Mouse (Mus musculus): Measurements from ENCODE around the gene Mplkip. TPM values are rescaled to one million over a fixed set of nuclear protein-coding genes. Genes with fewer than 3 reads are reported as not detected.
A peak's percentile ranks its signal among the peaks of the same experiment; 100 is the strongest.

Mplkip gene
- total RNA-seq (2021): 1 to 10 TPM; 6.2 to 7.3 TPM
- long read RNA-seq, experiment 1, full-length matches to known transcripts: 22 of 22 reads
- long read RNA-seq, experiment 1, partial matches to known transcripts: 0 of 22 reads
- long read RNA-seq, experiment 1, other reads (novel, unspliced or antisense): 0 of 22 reads
- long read RNA-seq, experiment 2, full-length matches to known transcripts: 13 of 13 reads
- long read RNA-seq, experiment 2, partial matches to known transcripts: 0 of 13 reads
- long read RNA-seq, experiment 2, other reads (novel, unspliced or antisense): 0 of 13 reads

DNA sequence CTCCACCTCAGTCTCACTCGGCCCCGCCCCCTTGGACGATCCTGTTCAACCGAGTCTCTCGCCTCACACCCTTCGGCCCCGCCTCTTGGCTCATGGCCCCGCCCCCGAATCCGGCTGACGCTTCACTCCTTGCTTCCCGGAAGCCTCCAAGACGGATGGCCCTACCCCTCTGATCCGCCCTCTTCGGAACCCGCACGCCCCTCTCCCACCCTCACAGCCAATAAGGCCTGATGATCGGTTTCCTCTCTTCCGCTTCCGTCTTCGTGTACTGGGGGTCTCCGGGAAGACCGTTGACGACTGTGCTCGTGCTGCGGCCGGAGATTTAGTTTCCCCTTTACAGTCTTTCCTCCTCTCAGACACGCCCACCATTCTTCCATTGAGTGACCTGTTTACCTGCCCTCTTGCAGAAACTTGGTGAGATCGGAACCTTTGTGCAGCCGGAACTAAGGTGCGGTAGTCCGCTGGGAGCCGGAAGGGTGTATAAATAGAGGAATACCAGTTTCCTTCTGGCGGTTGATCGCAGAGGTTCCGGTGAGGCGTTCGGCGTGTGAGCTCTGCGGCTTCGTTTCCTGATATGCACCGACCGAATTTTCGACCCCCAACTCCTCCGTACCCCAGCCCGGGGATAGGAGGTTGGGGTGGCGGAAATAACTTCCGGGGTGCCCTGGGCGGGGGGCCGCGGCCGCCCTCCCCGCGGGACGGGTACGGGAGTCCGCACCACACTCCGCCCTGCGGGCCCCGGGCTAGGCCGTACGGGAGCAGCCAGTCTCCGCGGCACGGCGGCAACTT lies at the start of gene Mplkip, which contains the start of gene Sugct:
Gene Mplkip (plus strand): TSS at position 282 of the 789 bp plus-strand sequence.
Gene Sugct (minus strand): TSS at position 643 of the 789 bp plus-strand sequence.
- DNase-seq: peak; percentile 100

DNA sequence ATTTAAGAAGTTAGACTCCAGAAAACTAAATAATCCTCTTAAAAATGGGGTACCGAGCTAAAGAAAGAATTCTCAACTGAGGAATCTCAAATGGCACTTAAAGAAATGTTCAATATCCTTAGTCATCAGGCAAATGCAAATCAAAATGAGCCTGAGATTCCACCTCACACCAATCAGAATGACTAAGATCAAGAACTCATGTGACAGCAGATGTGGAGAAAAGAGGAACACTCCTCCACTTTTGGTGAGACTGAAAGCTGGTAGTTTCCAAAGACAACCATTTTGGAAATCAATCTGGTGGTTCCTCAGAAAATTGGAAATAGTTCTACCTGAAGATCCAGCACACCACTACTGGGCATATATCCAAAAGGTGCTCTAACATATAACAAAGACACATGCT lies 27.6 kb upstream of the Mplkip start:
- no peak for DNase-seq

DNA sequence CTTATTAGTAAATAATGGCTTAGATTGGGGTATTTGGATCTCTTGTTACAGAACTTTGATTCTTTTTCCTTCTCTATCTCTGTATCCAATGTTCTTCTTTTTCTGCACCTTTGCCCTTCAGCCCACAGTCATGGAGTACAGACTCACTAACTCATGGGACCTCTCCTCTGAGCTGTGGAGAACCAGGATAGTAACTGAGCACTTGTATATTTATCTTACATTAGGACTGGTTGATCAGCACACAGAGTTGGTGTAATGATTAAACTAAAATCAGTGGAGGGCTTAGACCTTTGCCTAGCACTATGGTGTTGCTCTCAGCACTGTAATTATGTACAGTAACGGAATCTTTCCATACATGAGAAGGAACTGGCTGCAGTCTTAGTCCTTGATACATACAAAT lies 23.9 kb upstream of the Mplkip start:
- no peak for DNase-seq

DNA sequence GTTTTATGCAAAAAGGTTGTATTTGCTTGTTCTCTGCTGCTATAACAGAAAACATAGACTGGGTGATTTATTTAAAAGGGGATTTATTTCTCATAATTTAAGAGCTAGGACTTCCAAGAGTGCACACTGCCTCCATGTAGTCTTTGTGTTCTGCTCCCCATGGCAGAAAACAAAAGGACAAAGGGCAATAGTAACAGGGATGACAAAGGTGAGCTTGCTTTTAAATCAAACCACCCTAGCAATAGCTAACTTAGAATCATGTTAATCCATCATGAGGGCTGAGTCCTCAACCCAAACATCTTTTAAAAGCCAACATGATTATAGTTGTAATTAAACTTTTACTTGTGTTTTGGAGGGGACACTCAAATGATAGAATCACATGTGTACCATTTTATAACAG lies 5.5 kb upstream of the Mplkip start:
- DNase-seq: no peak

DNA sequence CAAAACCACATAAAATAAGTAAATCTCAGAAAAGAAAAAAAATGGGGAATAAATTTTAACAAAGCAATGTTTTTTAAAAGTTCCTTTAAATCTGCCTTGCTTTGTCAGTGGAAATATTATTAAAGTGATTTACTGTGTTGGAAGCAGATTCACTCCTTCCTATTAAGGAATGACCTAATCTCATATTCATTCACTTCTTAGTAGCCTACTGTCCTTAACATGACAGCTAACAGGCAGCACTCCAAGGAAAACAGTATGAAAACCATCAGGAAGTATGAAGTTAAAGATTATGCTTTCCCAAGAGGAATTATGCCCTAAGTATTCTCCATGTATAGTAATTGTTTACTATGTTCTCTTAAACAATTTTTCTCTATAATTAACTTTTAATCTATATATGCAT lies 4.3 kb upstream of the Mplkip start:
- no peak for DNase-seq

DNA sequence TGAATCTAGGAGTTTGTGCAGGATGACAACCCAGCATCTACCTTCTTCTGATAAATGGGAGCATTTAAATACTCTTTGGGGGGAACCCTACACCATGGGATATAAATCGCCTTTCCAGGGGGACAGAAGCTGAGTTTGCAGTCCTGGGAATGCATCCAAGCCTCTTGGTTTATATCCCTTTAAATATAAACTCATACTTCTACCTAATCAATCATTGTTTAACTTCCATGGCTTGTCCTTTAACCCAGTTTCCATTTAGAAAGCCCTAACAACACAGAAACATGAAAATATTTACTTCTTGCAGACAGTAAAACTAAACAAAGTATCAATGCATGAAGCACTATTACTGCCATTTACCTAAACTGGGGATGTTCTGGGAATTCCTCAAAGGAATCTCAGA lies 3.6 kb upstream of the Mplkip start:
- DNase-seq: no peak

DNA sequence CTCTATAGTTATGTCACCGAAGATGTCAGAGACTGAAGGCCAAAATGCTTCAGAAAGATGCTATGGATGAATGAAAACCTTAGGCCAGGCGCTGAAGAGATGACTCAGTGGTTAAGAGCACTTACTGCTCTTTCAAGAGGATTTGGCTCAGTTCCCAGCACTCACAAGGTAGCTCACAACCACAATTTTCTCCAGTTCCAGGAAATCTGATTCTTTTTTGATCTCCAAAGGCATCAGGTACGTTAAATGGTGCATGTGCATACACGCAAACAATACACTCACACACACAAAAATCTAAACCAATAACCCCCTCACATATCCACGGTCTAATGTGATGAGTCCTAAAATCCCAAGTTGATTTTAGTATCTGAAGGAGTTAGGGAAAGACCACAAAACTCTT lies 1.2 kb upstream of the Mplkip start:
- DNase-seq: no peak

DNA sequence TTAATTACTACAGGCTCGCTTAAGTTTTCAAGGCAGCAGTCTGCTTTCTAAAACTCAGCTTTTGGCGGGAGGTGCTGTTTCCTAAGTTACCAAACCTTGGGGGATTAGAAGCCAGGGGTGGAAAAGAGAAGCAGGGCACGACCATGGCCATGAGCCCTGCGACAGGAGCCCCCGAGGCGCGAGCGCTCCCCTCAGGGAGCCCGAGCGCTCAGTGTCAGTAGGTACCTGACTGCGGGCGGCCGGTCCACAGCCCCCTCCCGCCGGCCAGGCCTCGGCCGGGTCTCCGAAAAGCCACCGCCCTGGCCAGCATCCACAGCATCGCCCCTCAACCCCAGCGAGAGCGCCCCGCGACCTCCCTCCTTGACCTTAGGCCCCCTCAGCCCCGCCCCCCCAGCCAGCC lies 578 bp upstream of the Mplkip start:
- no peak for DNase-seq

DNA sequence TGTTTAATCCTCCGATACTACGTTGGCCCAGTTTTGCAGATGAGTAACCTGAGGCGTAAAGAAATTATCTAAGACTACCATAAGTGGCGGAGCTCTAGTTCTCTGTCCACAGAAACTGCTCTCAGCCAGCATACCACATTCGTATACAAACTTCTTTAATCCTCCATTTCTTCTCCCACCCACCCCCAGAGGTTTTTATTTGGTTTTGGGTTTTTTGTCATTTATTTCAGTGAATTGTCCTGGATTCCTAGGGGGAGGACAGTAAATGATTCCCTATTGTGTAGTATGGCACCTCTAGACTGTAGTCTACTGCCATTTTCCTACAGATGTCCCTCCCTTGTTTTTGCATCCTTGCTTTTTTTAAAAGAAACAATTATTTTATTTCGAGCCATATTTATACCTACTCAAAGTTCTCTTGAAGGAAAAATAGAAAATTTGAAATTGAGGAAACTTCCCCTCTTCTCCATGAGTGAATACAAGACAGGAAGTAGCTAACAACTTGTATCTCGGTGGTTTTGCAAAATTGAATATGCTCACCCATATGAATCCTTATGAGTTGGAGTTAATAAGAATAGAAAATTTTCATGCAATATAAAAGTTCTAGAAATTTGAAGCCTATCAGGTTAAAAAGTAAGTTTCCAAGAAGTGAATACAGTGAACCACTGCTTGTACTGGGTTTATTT lies 1.0 kb downstream of the Mplkip start:
- no peak for DNase-seq

DNA sequence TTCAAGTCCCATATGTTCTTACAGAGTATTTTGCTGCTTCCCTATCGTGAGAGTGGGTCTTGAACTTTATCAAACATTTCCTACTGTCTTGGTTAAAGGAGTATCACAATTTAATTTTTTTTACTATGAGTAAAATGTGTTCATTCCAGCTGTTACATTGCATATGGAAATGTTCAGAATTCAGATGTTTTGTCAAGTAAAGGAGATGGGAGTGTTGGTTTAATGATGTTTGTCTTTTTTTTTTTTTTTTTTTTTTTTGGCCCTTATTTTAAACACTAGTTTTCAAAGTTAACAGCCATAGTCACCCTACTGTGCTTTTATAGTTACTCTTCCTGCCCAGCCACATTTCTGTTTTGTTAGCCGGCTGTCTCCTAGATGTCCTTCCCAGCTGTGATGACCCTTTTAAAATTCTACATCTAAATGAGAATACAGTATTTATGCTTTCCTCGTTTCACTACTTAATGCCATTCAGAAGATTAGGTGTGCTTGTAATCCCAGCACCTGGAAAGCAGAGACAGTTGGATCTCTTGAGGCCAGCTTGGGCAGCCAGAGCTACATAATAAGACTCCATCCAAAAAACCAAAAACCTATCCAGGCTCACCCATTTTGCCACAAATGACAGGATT lies 5.2 kb downstream of the Mplkip start:
- DNase-seq: no peak

DNA sequence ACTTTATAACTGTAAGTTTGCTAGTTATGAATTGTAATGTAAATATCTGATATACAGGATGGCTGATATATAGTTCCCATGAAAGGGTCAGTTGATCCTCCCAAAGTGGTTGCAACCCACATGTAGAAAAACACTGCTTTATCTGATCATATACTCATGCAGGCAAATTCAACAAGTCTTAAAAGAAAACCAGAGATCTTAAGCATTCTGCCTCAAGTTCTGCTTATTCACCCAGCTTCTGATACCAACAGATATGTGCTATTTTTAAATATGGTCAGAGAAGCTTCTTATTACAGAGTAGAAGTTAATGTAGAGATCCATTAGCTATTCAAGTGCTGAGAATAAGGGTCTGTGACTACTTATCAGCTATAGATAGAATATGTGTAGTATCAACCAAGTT lies 6.3 kb downstream of the Mplkip start:
- no peak for DNase-seq

DNA sequence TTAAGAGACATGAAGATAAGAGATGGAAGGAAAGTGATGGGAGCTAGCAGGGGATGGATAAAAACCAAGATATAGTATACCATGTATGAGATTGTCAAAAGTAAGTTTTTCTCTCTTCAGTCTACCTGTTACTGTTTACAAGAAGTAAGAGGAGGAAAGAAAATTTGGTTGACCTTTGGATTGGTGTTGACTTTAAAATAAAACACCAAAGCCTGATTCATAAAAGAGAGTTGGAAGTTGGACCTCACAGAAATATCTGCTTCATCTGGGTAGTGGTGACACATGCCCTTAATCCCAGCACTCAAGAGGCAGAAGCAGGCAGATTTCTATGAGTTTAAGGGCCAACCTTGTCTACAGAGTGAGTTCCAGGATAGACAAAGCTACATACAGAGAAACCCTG lies 7.3 kb downstream of the Mplkip start:
- no peak for DNase-seq

DNA sequence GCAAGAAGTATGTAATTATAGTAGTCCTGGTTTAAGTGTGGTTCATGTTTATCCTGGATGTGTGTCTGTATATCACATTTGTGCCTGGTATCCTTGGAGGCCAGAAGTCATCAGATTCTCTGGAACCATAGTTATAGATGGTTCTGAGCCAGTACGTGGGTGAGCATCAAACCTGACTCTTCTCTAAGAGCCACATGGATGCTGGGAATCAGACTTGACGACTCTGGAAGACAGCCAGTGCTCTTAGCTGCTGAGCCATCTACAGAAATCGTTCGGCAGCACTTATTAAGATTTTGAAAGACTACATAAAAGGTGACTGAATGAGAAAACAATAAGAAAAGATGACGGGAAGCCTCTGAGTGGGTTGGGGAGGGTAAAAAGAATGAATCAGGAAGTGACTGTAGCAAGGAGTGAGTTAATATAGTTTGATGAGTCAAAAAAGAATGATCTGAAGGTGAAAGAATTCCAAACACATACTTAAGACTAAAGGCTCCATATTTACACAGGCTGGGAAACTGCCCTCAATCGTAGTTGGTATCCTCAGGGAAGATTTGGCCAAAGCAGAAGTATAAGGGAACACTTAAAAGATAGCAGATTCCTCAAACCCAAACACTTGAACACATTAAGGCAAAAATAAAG lies 10.3 kb downstream of the Mplkip start:
- no peak for DNase-seq

DNA sequence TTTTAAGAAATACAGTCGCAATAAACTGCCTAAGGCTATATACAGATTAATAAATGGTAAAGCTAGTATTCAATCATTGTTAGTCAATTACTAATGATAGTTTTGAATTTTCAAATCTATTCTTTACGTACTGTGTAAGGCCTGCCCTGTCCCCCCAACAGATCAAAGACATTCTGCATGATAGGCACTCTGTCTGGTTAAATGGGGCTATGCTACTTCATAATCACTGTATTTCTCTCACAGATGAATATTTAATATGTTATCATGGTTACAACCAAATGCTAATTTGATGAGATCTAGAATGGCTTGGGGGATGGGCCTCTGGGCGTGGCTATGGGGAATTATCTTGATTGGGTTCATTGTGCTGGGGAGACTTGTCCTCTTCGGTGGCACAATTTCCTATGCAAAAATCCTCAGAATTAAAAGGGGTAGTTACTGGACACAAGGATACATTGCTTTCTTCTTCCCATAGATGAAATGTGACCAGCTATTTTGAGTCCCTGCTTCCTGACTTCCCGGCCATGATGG lies 13.9 kb downstream of the Mplkip start:
- DNase-seq: no peak

DNA sequence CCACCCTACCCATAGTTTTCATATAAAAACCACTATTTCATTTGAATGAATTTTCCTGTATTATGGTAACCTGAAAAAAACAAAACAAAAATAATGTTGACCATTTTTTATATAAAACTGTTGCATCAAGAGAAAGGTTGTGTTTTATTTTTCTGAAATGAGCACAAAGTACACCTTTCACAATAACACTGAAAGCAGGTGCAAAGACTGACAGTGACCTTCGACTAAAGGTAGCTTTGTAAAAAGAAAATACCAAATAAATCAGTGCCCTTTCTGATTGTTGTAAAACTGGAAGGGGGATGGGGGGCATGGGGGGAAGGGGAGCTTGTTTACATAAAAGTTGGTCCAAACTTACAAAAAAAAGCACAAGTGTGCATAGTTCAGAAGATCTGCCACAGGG lies 22.4 kb downstream of the Mplkip start:
- no peak for DNase-seq

DNA sequence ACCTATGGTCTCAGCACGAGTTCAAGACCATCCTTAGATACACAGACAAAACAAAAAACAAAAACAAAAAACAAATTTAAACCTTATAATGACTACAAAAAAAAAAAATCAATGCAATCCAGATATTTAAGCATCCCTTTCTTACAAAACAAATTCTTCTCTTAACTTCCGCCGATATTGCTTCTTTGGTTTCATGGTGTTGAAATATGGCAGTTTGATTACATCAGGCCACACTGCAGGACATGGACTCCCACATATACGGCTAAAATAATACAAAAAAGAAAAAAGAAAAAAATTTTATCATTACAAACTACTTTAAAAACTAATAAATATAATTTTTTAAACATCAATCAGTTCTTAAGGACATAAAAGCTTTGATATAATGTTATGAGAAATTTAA lies 32.9 kb downstream of the Mplkip start:
- no peak for DNase-seq

DNA sequence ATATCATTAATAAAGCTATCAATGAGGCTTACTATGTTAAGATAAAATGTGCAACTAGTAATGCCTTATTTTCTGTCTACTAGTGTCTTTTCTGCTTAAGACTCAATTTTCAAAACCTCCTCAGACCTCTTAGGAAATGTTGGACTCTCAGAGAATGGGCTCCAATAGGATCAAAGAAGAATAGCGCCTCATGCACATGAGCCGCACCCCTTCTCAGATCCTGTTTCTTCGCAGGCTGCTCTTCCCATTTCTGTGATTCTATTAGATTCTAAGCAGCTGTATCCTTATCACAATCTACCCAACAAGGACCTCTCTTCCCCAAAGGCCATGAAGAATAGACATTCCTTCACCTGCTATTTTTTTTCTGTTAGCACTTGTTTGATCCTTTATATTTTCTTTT lies 33.8 kb downstream of the Mplkip start:
- no peak for DNase-seq

Small RNA genes within 50 kb of the gene (microRNA-seq; reads per million reads assigned to microRNA genes)
- gene Mir466i (ENCODE audit: borderline replicate concordance in 2 of 2): 0 reads per million in 2 experiments

Other genes with a start within 250 kb of the Mplkip start
- gene Sugct, start 361 bp downstream of the Mplkip start, total RNA-seq (2021): under 1 TPM; 0.82 to 0.86 TPM
- gene Cdk13, start 109.9 kb downstream of the Mplkip start, total RNA-seq (2021): 10 to 100 TPM; 17.1 to 19.6 TPM
- gene Rala, start 249.0 kb downstream of the Mplkip start, total RNA-seq (2021): 10 to 100 TPM; 19.3 to 25.6 TPM